Mouse (Mus musculus) MEL (cell line): ENCODE results near the gene Axin1. TPM values are rescaled to one million over a fixed set of nuclear protein-coding genes. Genes with fewer than 3 reads are reported as not detected.

ENCODE experiments used
- DNase-seq: peaks from one replicate; pipeline ENCODE4 v3.0.0; 2011; ENCODE audit warnings: low read depth, low spot score
- H3K27ac ChIP-seq: 2 replicates; pipeline ENCODE4 v1.5.1; 2012; ENCODE audit warnings: low read depth, mild to moderate bottlenecking, control low read depth, low read length, moderate library complexity; ENCODE audit not compliant: control insufficient read depth
- H3K27me3 ChIP-seq, 2 experiments: fragments of 150-350 bp in 1 of 2; sonication (generic) in 1 of 2; 2 replicates each; pipeline ENCODE4 v1.6.1; 2012; ENCODE audit warnings: low read length in 2 of 2, mild to moderate bottlenecking in 2 of 2, improper control_type of control experiment in 1 of 2, moderate library complexity in 1 of 2; ENCODE audit not compliant: insufficient read depth in 2 of 2, control insufficient read depth in 1 of 2
- H3K36me3 ChIP-seq, 2 experiments: 2 replicates each; pipeline ENCODE4 v1.6.1; 2012 to 2014; ENCODE audit warnings: low read length in 2 of 2, improper control_type of control experiment in 1 of 2, inconsistent platforms in 1 of 2, mild to moderate bottlenecking in 1 of 2; ENCODE audit not compliant: insufficient read depth in 2 of 2, control insufficient read depth in 1 of 2
- H3K4me1 ChIP-seq, 2 experiments: fragments of 150-350 bp in 1 of 2; sonication (generic) in 1 of 2; 2 replicates each; pipeline ENCODE4 v1.6.1; 2012; ENCODE audit warnings: low read length in 2 of 2, improper control_type of control experiment in 1 of 2, mild to moderate bottlenecking in 1 of 2; ENCODE audit not compliant: insufficient read depth in 2 of 2, control insufficient read depth in 1 of 2
- H3K4me3 ChIP-seq, 2 experiments: fragments of 150-350 bp in 1 of 2; sonication (generic) in 1 of 2; 2 replicates each; pipeline ENCODE4 v1.5.1; 2012; ENCODE audit warnings: low read depth in 2 of 2, low read length in 2 of 2, mild to moderate bottlenecking in 2 of 2, moderate library complexity in 2 of 2, control low read depth in 1 of 2, improper control_type of control experiment in 1 of 2; ENCODE audit not compliant: control insufficient read depth in 1 of 2, insufficient read depth in 1 of 2
- H3K79me2 ChIP-seq: 2 replicates; pipeline ENCODE4 v1.6.1; 2012; ENCODE audit warnings: mild to moderate bottlenecking, low read length, moderate library complexity; ENCODE audit not compliant: control insufficient read depth, poor library complexity, insufficient read depth
- H3K9ac ChIP-seq: 2 replicates; pipeline ENCODE4 v1.6.1; 2012; ENCODE audit warnings: low read depth, mild to moderate bottlenecking, control low read depth, low read length, moderate library complexity; ENCODE audit not compliant: control insufficient read depth, poor library complexity, severe bottlenecking
- H3K9me3 ChIP-seq: fragments of 150-350 bp; sonication (generic); replicated peaks from 2 replicates; pipeline ENCODE4 v1.6.1; 2012; ENCODE audit warnings: mild to moderate bottlenecking, low read length, improper control_type of control experiment, moderate library complexity; ENCODE audit not compliant: insufficient read depth
- CHD2 ChIP-seq: IDR thresholded peaks from 2 replicates; pipeline ENCODE4 v1.6.1; 2011; ENCODE audit warnings: low read length, improper control_type of control experiment
- CTCF ChIP-seq, 3 experiments: IDR thresholded peaks in 2 of 3; conservative IDR thresholded peaks in 1 of 3; 2 replicates each; pipeline ENCODE4 v1.5.1; 2011 to 2012; ENCODE audit warnings: low read length in 3 of 3, low read depth in 2 of 3, mild to moderate bottlenecking in 2 of 3, improper control_type of control experiment in 1 of 3, inconsistent platforms in 1 of 3, mixed read lengths in 1 of 3, moderate library complexity in 1 of 3; ENCODE audit not compliant: control insufficient read depth in 1 of 3, insufficient read depth in 1 of 3, poor library complexity in 1 of 3, severe bottlenecking in 1 of 3
- ELF1 ChIP-seq: IDR thresholded peaks from 2 replicates; pipeline ENCODE4 v1.6.1; 2014; ENCODE audit warnings: low read depth, mild to moderate bottlenecking, inconsistent platforms, low read length, improper control_type of control experiment, moderate library complexity
- EP300 ChIP-seq, 2 experiments: IDR thresholded peaks; 2 replicates each; pipeline ENCODE4 v1.6.1; 2011; ENCODE audit warnings: improper control_type of control experiment in 2 of 2, low read length in 2 of 2, low read depth in 1 of 2, mild to moderate bottlenecking in 1 of 2
- ETS1 ChIP-seq: IDR thresholded peaks from 2 replicates; pipeline ENCODE4 v1.6.1; 2012; ENCODE audit warnings: low read depth, mild to moderate bottlenecking, inconsistent platforms, low read length, improper control_type of control experiment, moderate library complexity
- GABPA ChIP-seq: IDR thresholded peaks from 2 replicates; pipeline ENCODE4 v1.6.1; 2012; ENCODE audit warnings: low read depth, mild to moderate bottlenecking, inconsistent platforms, low read length, improper control_type of control experiment, moderate library complexity
- GATA1 ChIP-seq: IDR thresholded peaks from 2 replicates; pipeline ENCODE4 v1.6.1; 2011; ENCODE audit warnings: low read depth, low read length, improper control_type of control experiment
- HCFC1 ChIP-seq: IDR thresholded peaks from 2 replicates; pipeline ENCODE4 v1.6.1; 2012; ENCODE audit warnings: low read depth, mild to moderate bottlenecking, inconsistent platforms, low read length, improper control_type of control experiment, moderate library complexity
- MAFK ChIP-seq: IDR thresholded peaks from 2 replicates; pipeline ENCODE4 v1.6.1; 2011; ENCODE audit warnings: low read depth, mild to moderate bottlenecking, low read length, improper control_type of control experiment, borderline replicate concordance
- MAZ ChIP-seq: IDR thresholded peaks from 2 replicates; pipeline ENCODE4 v1.6.1; 2012; ENCODE audit warnings: low read depth, mild to moderate bottlenecking, inconsistent platforms, low read length, improper control_type of control experiment
- MEF2A ChIP-seq: IDR thresholded peaks from 2 replicates; pipeline ENCODE4 v1.6.1; 2014; ENCODE audit warnings: low read depth, mild to moderate bottlenecking, inconsistent platforms, low read length, improper control_type of control experiment; ENCODE audit not compliant: poor library complexity, insufficient replicate concordance, severe bottlenecking; ENCODE audit errors: extremely low read depth
- MXI1 ChIP-seq: IDR thresholded peaks from 2 replicates; pipeline ENCODE4 v1.6.1; 2011; ENCODE audit warnings: mild to moderate bottlenecking, low read depth, low read length, improper control_type of control experiment
- MYB ChIP-seq: IDR thresholded peaks from 2 replicates; pipeline ENCODE4 v1.6.1; 2011; ENCODE audit warnings: mild to moderate bottlenecking, low read depth, low read length, improper control_type of control experiment
- MYC ChIP-seq: IDR thresholded peaks from 2 replicates; pipeline ENCODE4 v1.6.1; 2011; ENCODE audit warnings: low read depth, mild to moderate bottlenecking, low read length, improper control_type of control experiment, moderate library complexity
- NRF1 ChIP-seq: IDR thresholded peaks from 2 replicates; pipeline ENCODE4 v1.6.1; 2014; ENCODE audit warnings: low read depth, mild to moderate bottlenecking, inconsistent platforms, low read length, improper control_type of control experiment, moderate library complexity; ENCODE audit not compliant: poor library complexity, insufficient read depth, severe bottlenecking
- POLR2AphosphoS5 ChIP-seq: IDR thresholded peaks from 2 replicates; pipeline ENCODE4 v1.6.1; 2012; ENCODE audit warnings: low read depth, borderline replicate concordance, mild to moderate bottlenecking, inconsistent platforms, low read length, moderate library complexity, mixed read lengths
- RAD21 ChIP-seq: IDR thresholded peaks from 2 replicates; pipeline ENCODE4 v1.6.1; 2011; ENCODE audit warnings: mild to moderate bottlenecking, low read depth, low read length, improper control_type of control experiment
- RCOR1 ChIP-seq: IDR thresholded peaks from 2 replicates; pipeline ENCODE4 v1.6.1; 2012; ENCODE audit warnings: low read depth, mild to moderate bottlenecking, inconsistent platforms, low read length, improper control_type of control experiment
- SMC3 ChIP-seq: IDR thresholded peaks from 2 replicates; pipeline ENCODE4 v1.6.1; 2011; ENCODE audit warnings: low read depth, low read length, improper control_type of control experiment
- TAL1 ChIP-seq: IDR thresholded peaks from 2 replicates; pipeline ENCODE4 v1.6.1; 2012; ENCODE audit warnings: mild to moderate bottlenecking, inconsistent platforms, low read length, moderate library complexity, mixed read lengths
- TBP ChIP-seq: IDR thresholded peaks from 2 replicates; pipeline ENCODE4 v1.8.0; 2011; ENCODE audit warnings: low read depth, low read length, improper control_type of control experiment
- USF1 ChIP-seq: IDR thresholded peaks from 2 replicates; pipeline ENCODE4 v1.6.1; 2014; ENCODE audit warnings: low read depth, mild to moderate bottlenecking, inconsistent platforms, low read length, improper control_type of control experiment, moderate library complexity
- ZKSCAN1 ChIP-seq: IDR thresholded peaks from 2 replicates; pipeline ENCODE4 v1.6.1; 2012; ENCODE audit warnings: low read depth, mild to moderate bottlenecking, inconsistent platforms, low read length, improper control_type of control experiment, moderate library complexity
- ZMIZ1 ChIP-seq: IDR thresholded peaks from 2 replicates; pipeline ENCODE4 v1.6.1; 2012; ENCODE audit warnings: low read depth, mild to moderate bottlenecking, inconsistent platforms, low read length, improper control_type of control experiment, moderate library complexity
- ZNF384 ChIP-seq: IDR thresholded peaks from 2 replicates; pipeline ENCODE4 v1.6.1; 2012; ENCODE audit warnings: low read depth, mild to moderate bottlenecking, inconsistent platforms, low read length, improper control_type of control experiment
- polyA plus RNA-seq, 2 experiments: library from polyadenylated mRNA; stranded (reverse) in 1 of 2; unstranded in 1 of 2; fragments of >175 nt in 1 of 2; fragments of >200 nt in 1 of 2; gene quantifications; 2 replicates each; pipeline versions ENCODE4 v1.2.1 to v1.2.4; 2012; ENCODE audit warnings: low replicate concordance in 2 of 2, low read depth in 1 of 2; ENCODE audit not compliant: insufficient read length in 2 of 2, insufficient read depth in 1 of 2, missing spikeins in 1 of 2
- total RNA-seq: library from RNA; depleted of rRNA; stranded (reverse); fragments of 300-350 nt; gene quantifications from 2 replicates; pipeline ENCODE4 v1.2.3, GENCODE M21; 2012

Gene Axin1
- total and polyA plus RNA-seq, 3 experiments, result 33.5 to 54.2 TPM; not detected in 1

DNA sequence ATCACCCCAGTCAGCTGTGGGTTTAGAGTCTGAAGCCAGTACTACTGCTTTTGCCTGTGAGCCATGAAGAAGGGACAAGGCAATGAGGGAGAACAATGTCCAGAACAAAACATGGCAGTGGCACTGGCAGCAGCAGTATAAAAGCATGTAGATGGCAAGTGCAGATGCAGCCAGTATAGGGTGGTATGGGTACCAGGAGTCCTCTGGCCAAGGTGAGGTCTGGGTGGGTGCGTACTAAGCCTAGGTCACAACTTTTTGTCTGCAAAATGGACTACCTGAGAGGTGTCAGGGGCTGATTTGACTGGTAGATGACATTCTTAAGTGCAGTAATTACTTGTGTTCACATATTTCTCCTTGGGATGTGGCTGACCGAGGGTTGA is 747 bp upstream of the Axin1 start:
- Histone ChIP-seq H3K27ac (peak overlapping the region; percentile 56), H3K4me3 (peak overlapping the region; percentile 37 to 40), H3K36me3 (peaks cover 2 to 13% of the 10 kb centered on the region in 2 experiments; a peak in 3 of 4 replicates), H3K4me1 (peaks cover 4 to 8% of the 10 kb centered on the region in 2 experiments), H3K79me2 (peaks cover 38% of the 10 kb centered on the region), H3K27me3 (no peaks in the 10 kb centered on the region), H3K9me3 (no peaks in the 10 kb centered on the region), H3K9ac (peak overlapping the region; percentile 60)
- TF ChIP-seq ZNF384, result no peak
- TF ChIP-seq MEF2A, result no peak
- no peak for TF ChIP-seq MAFK
- TF ChIP-seq TAL1, result no peak
- no peak for TF ChIP-seq ZMIZ1
- TF ChIP-seq GATA1, result no peak
- no peak for DNase-seq

DNA sequence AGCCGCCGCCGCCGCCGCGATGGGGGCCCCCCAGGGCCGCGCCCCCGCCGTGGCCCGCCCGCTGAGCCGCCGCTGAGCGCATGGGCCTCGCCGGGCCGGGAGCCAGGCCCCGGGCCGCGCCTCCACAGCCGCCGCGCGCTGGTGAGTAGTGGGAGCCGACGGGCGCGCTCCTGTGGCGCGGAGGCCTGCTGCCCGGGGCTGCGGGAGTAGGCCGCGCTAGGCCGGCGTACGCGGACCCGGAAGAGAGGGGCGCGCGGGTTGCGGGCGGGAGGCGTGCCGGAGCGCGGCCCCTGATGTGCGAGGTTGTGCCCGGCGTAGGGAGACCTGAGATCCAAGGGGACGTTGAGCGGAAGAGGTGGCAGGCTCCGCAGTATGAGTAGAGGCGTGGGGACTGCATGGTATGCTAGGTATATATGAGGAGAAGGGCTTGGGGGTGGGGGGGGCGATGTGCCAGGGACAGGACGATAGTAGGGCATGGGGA is 453 bp downstream of the Axin1 start:
- Histone ChIP-seq H3K9ac (peak overlapping the region; percentile 90), H3K79me2 (peaks cover 45% of the 10 kb centered on the region), H3K9me3 (no peaks in the 10 kb centered on the region), H3K4me1 (peaks cover 4 to 8% of the 10 kb centered on the region in 2 experiments), H3K36me3 (peaks cover 8 to 13% of the 10 kb centered on the region in 2 experiments), H3K27ac (peak overlapping the region; percentile 72), H3K27me3 (no peaks in the 10 kb centered on the region), H3K4me3 (peak overlapping the region; percentile 94 to 97)
- TF ChIP-seq ELF1 (peak; percentile 76), GABPA (no peak), MAZ (no peak; the same call in 1 of the 2 replicates), NRF1 (0 out of 2 replicates have a peak, but pooled peaks have one; percentile 6), MAFK (no peak), RCOR1 (no peak), SMC3 (no peak), MXI1 (peak; percentile 57; the same call in 1 of the 2 replicates), HCFC1 (0 out of 2 replicates have a peak, but pooled peaks have one; percentile 34)
- DNase-seq, result peak; percentile 60

DNA sequence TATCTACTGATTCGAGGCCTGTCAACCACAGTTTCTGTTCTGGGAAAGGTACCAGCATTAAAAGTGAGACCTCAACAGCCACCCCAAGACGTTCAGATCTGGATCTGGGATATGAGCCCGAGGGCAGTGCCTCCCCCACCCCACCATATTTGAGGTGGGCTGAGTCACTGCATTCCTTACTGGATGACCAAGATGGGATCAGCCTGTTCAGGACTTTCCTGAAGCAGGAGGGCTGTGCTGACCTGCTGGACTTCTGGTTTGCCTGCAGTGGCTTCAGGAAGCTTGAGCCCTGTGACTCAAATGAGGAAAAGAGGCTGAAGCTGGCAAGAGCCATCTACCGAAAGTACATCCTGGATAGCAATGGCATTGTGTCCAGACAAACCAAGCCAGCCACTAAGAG is 4.3 kb downstream of the Axin1 start:
- DNase-seq, result no peak
- Histone ChIP-seq H3K36me3 (peaks cover 13 to 17% of the 10 kb centered on the region in 2 experiments), H3K9me3 (no peaks in the 10 kb centered on the region), H3K9ac (no peak overlapping the region), H3K27me3 (no peaks in the 10 kb centered on the region), H3K4me1 (peaks cover 4 to 5% of the 10 kb centered on the region in 2 experiments; a peak in 3 of 4 replicates), H3K27ac (no peak overlapping the region), H3K79me2 (peaks cover 72% of the 10 kb centered on the region), H3K4me3 (no peak overlapping the region)
- TF ChIP-seq EP300 (IDR thresholded peaks at IDR 0.05; ENCODE audit: low read depth in 1 of 2, low read length in 2 of 2) (no peak), MYB (no peak), POLR2AphosphoS5 (no peak), MYC (no peak), ELF1 (no peak), TBP (no peak), CHD2 (no peak), RAD21 (no peak), ZKSCAN1 (no peak), RCOR1 (no peak), ETS1 (no peak), MAFK (no peak), MEF2A (no peak), USF1 (no peak), CTCF (IDR thresholded peaks at IDR 0.05 in 2 of 3, conservative IDR thresholded peaks at IDR 0.05 in 1 of 3; ENCODE audit: control insufficient read depth in 1 of 3, insufficient read depth in 1 of 3, low read depth in 2 of 3, low read length in 3 of 3, poor library complexity in 1 of 3, severe bottlenecking in 1 of 3) (no peak), GABPA (no peak), ZMIZ1 (no peak)
